Mouse (Mus musculus): ENCODE results near the gene Dennd1a. TPM values are rescaled to one million over a fixed set of nuclear protein-coding genes. Genes with fewer than 3 reads are reported as not detected.

Gene Dennd1a
- polyA plus RNA-seq, 1 experiment from 2014 or later, result 12.3 TPM

DNA sequence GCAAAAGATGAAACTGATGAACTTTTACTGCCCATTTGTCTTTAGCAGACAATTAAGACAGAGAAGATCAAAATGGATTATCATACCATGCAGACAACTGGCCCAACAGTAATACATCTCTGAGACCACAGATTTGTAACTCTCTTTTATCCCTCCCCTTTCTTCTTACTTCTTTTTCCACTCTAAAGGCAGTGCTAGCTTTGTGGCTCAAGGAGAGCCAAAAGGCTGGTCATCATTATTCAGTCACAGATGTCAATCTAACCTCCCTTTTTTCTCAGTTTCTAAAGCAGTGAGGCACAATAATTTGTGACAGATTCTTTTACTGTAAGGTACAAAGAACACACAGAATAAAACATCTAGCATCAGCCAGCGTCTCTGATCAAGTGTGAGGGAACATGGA is 130.2 kb downstream of the Dennd1a start:
- 52% methylated on average over 1 of the region's 1 CpGs for WGBS
- H3K27ac ChIP-seq (replicated peaks; ENCODE audit: low read depth, low read length), result no peak overlapping the region
- ATAC-seq (ENCODE audit: insufficient number of reproducible peaks, low FRiP score, low TSS enrichment, low read depth), result no peak

DNA sequence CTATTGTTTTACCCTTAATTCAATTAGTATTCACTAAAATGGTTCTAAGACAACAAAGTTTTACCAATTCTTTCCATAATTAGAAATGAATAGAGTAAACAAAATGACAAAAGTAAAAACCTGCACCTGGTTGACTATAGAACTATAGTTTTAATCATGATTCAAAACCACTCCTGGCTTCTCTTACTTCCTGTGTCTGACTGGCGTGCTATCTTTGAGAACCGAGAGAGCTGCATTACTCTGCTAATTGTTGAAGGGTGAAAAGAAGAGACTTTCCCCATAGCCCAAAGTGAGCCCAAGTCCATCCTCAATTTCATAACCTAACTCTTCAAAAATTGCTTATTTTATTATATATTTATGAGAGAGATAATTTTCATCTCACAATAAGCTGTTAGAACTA is 131.2 kb downstream of the Dennd1a start:
- H3K4me1 ChIP-seq (ENCODE audit: control insufficient read depth, insufficient read depth, low read length), result no peaks in the 10 kb centered on the region
- H3K4me2 ChIP-seq (ENCODE audit: low read depth, severe bottlenecking), result no peak overlapping the region
- WGBS, result 52% methylated on average over 2 of the region's 2 CpGs
- no peaks in the 10 kb centered on the region for H3K36me3 ChIP-seq (ENCODE audit: control insufficient read depth, insufficient read depth, low read length)
- H3K27ac ChIP-seq (replicated peaks; ENCODE audit: low read depth, low read length), result no peak overlapping the region
- ATAC-seq (ENCODE audit: insufficient number of reproducible peaks, low FRiP score, low TSS enrichment, low read depth), result no peak
- H3K9me3 ChIP-seq (ENCODE audit: control insufficient read depth, low read length), result no peaks in the 10 kb centered on the region
- no peak overlapping the region for H3K9ac ChIP-seq (ENCODE audit: low read length)
- no peak for DNase-seq (ENCODE audit: low spot score)
- no peak overlapping the region for H3K4me3 ChIP-seq (ENCODE audit: low read depth, low read length)
- H3K27me3 ChIP-seq (ENCODE audit: control insufficient read depth, insufficient read depth, low read length), result no peaks in the 10 kb centered on the region

More for the DNA sequence above, 130.2 kb downstream of the Dennd1a start:
- Histone ChIP-seq H3K9ac (ENCODE audit: low read length) (no peak overlapping the region), H3K4me3 (ENCODE audit: low read depth, low read length) (no peak overlapping the region), H3K4me2 (ENCODE audit: low read depth, severe bottlenecking) (no peak overlapping the region), H3K27me3 (ENCODE audit: control insufficient read depth, insufficient read depth, low read length) (no peaks in the 10 kb centered on the region), H3K4me1 (ENCODE audit: control insufficient read depth, insufficient read depth, low read length) (no peaks in the 10 kb centered on the region), H3K9me3 (ENCODE audit: control insufficient read depth, low read length) (no peaks in the 10 kb centered on the region), H3K36me3 (ENCODE audit: control insufficient read depth, insufficient read depth, low read length) (no peaks in the 10 kb centered on the region)
- no peak for DNase-seq (ENCODE audit: low spot score)

DNA sequence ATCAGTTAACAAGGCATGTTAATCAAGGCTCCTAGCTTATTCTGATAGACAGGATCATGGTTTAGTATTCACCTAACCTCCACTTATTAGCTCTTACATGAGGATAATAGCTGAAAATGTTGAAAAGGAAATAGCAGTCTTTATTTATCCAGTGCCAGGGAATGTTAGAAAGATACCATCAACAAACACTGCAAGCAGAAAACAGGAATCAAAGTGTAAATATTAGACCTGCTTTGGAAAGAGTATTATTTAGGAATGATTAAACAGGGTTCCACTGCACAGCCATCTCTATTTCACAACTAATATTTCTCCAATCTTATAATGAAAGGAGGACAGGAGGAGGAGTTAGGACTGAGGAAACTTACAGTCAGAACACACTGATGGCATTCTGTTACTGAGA is 142.4 kb downstream of the Dennd1a start:
- Histone ChIP-seq H3K9ac (ENCODE audit: low read length) (no peak overlapping the region), H3K27me3 (ENCODE audit: control insufficient read depth, insufficient read depth, low read length) (no peaks in the 10 kb centered on the region), H3K27ac (replicated peaks; ENCODE audit: low read depth, low read length) (no peak overlapping the region), H3K4me3 (ENCODE audit: low read depth, low read length) (no peak overlapping the region), H3K4me2 (ENCODE audit: low read depth, severe bottlenecking) (no peak overlapping the region), H3K36me3 (ENCODE audit: control insufficient read depth, insufficient read depth, low read length) (no peaks in the 10 kb centered on the region), H3K4me1 (ENCODE audit: control insufficient read depth, insufficient read depth, low read length) (0 out of 2 replicates have a peak, but pooled peaks cover 3% of the 10 kb centered on the region), H3K9me3 (ENCODE audit: control insufficient read depth, low read length) (no peaks in the 10 kb centered on the region)
- no peak for DNase-seq (ENCODE audit: low spot score)
- ATAC-seq (ENCODE audit: insufficient number of reproducible peaks, low FRiP score, low TSS enrichment, low read depth), result no peak

DNA sequence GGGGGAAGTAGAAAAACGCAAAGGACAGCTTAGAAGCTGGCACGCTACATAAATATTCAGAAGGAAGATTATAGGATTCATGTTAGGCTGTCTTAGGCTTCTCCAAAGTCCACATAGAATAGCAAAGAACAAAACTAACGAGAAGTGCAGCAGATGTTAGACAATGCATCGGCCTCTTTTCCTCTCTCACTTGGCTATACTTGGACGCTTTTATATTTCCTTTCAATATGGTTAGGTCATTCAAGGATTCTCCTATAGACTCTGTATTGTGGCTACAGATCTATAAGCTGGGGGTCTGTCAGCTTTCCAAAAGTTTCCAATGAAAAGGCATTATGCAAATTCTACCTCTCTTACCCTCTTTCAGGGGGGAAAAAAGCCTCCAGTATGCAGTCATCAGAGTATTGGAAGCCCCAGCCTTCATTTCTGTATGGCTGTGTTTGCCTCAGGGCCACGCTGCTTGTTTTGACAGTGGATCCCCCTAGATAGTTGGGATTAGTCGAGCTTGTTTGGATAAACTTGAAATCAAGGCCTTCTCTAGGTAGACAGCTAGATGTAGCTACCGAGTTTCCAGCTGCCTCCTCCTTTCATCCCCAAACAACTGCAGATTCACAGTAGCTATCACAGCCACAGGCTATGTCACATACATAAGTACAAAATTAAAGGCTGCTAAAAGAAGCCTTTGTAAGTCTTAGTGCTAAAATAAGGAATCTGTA is 143.0 kb downstream of the Dennd1a start:
- no peak overlapping the region for H3K4me3 ChIP-seq (ENCODE audit: low read depth, low read length)
- H3K4me1 ChIP-seq (ENCODE audit: control insufficient read depth, insufficient read depth, low read length), result 0 out of 2 replicates have a peak, but pooled peaks cover 3% of the 10 kb centered on the region
- DNase-seq (ENCODE audit: low spot score) (no peak), ATAC-seq (ENCODE audit: insufficient number of reproducible peaks, low FRiP score, low TSS enrichment, low read depth) (no peak)
- no peaks in the 10 kb centered on the region for H3K36me3 ChIP-seq (ENCODE audit: control insufficient read depth, insufficient read depth, low read length)
- H3K4me2 ChIP-seq (ENCODE audit: low read depth, severe bottlenecking), result no peak overlapping the region
- no peaks in the 10 kb centered on the region for H3K27me3 ChIP-seq (ENCODE audit: control insufficient read depth, insufficient read depth, low read length)
- H3K9ac ChIP-seq (ENCODE audit: low read length), result no peak overlapping the region
- 63% methylated on average over 8 of the region's 8 CpGs for WGBS
- no peak overlapping the region for H3K27ac ChIP-seq (replicated peaks; ENCODE audit: low read depth, low read length)
- no peaks in the 10 kb centered on the region for H3K9me3 ChIP-seq (ENCODE audit: control insufficient read depth, low read length)

DNA sequence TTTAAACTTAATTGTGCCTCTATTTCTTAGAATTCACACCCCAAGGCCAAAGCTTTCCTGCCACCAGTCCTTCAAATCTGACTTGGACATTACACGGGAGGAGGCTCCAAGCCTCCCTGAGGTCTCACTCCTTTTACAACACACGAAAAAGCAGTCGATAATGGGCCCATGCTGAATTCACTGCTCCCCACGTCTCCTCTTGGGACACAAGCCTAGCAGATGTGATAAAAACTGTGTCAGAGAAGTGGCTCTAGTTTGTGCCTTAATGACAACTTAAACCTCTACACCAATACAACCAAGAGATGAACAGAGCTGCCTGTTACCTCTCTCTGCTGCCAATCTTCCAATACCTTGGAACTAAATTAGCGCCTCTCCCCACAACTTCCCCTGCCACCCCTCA is 144.3 kb downstream of the Dennd1a start:
- no peak overlapping the region for H3K4me2 ChIP-seq (ENCODE audit: low read depth, severe bottlenecking)
- H3K4me1 ChIP-seq (ENCODE audit: control insufficient read depth, insufficient read depth, low read length), result 0 out of 2 replicates have a peak, but pooled peaks cover 3% of the 10 kb centered on the region
- no peak overlapping the region for H3K9ac ChIP-seq (ENCODE audit: low read length)
- H3K4me3 ChIP-seq (ENCODE audit: low read depth, low read length), result no peak overlapping the region
- DNase-seq (ENCODE audit: low spot score) (peak; percentile 30), ATAC-seq (ENCODE audit: insufficient number of reproducible peaks, low FRiP score, low TSS enrichment, low read depth) (no peak)
- no peak overlapping the region for H3K27ac ChIP-seq (replicated peaks; ENCODE audit: low read depth, low read length)
- no peaks in the 10 kb centered on the region for H3K36me3 ChIP-seq (ENCODE audit: control insufficient read depth, insufficient read depth, low read length)
- no peaks in the 10 kb centered on the region for H3K9me3 ChIP-seq (ENCODE audit: control insufficient read depth, low read length)
- WGBS, result 36% methylated on average over 5 of the region's 5 CpGs
- no peaks in the 10 kb centered on the region for H3K27me3 ChIP-seq (ENCODE audit: control insufficient read depth, insufficient read depth, low read length)

DNA sequence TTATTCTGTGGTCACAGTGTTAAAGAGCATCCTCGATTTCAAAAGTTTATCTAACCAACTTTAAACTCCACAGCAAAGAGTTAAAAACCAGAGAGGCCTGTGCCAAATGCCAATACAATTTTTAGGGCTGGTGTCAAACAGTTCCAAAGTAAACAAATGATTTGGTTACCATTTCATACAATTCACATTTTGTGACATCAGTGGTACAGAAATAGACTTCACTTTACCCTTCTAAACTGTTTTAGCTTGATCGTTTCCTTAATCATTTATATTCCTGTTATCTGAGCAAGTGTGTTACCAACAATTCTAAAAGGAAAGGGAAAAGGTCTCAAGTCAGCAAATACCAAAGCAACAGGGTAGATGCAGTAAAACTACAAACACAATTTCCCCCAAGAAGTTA is 145.0 kb downstream of the Dennd1a start:
- 0 out of 2 replicates have a peak, but pooled peaks cover 3% of the 10 kb centered on the region for H3K4me1 ChIP-seq (ENCODE audit: control insufficient read depth, insufficient read depth, low read length)
- no peak overlapping the region for H3K9ac ChIP-seq (ENCODE audit: low read length)
- no peaks in the 10 kb centered on the region for H3K36me3 ChIP-seq (ENCODE audit: control insufficient read depth, insufficient read depth, low read length)
- WGBS, result 67% methylated on average over 2 of the region's 2 CpGs
- H3K27ac ChIP-seq (replicated peaks; ENCODE audit: low read depth, low read length), result no peak overlapping the region
- H3K4me3 ChIP-seq (ENCODE audit: low read depth, low read length), result no peak overlapping the region
- no peak for ATAC-seq (ENCODE audit: insufficient number of reproducible peaks, low FRiP score, low TSS enrichment, low read depth)
- no peak for DNase-seq (ENCODE audit: low spot score)
- no peak overlapping the region for H3K4me2 ChIP-seq (ENCODE audit: low read depth, severe bottlenecking)
- H3K27me3 ChIP-seq (ENCODE audit: control insufficient read depth, insufficient read depth, low read length), result no peaks in the 10 kb centered on the region
- H3K9me3 ChIP-seq (ENCODE audit: control insufficient read depth, low read length), result no peaks in the 10 kb centered on the region

DNA sequence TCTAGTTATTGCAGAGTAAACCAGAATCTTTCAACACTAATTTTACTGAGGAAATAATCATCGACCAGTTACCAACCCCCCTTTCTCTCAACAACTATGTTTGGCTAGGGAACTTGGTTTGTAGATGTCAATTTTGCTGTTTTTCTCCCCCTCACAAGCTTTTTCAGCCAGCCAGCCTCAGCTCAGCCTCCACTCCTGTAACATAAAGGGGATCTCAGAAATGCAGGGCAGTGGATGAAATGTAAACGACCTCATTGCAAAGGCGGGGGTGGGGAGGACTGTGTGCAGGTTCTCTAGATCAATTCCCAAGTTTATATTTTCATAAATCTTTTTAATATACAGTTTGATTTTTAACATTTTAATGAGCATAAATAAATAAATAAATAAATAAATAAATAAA is 147.7 kb downstream of the Dennd1a start:
- H3K4me2 ChIP-seq (ENCODE audit: low read depth, severe bottlenecking), result no peak overlapping the region
- peaks cover 6% of the 10 kb centered on the region; the same call in 1 of the 2 replicates for H3K4me1 ChIP-seq (ENCODE audit: control insufficient read depth, insufficient read depth, low read length)
- no peak overlapping the region for H3K9ac ChIP-seq (ENCODE audit: low read length)
- no peak for ATAC-seq (ENCODE audit: insufficient number of reproducible peaks, low FRiP score, low TSS enrichment, low read depth)
- H3K36me3 ChIP-seq (ENCODE audit: control insufficient read depth, insufficient read depth, low read length), result no peaks in the 10 kb centered on the region
- no peak for DNase-seq (ENCODE audit: low spot score)
- no peak overlapping the region for H3K4me3 ChIP-seq (ENCODE audit: low read depth, low read length)
- H3K9me3 ChIP-seq (ENCODE audit: control insufficient read depth, low read length), result no peaks in the 10 kb centered on the region
- H3K27ac ChIP-seq (replicated peaks; ENCODE audit: low read depth, low read length), result no peak overlapping the region
- no peaks in the 10 kb centered on the region for H3K27me3 ChIP-seq (ENCODE audit: control insufficient read depth, insufficient read depth, low read length)
- 67% methylated on average over 3 of the region's 3 CpGs for WGBS

DNA sequence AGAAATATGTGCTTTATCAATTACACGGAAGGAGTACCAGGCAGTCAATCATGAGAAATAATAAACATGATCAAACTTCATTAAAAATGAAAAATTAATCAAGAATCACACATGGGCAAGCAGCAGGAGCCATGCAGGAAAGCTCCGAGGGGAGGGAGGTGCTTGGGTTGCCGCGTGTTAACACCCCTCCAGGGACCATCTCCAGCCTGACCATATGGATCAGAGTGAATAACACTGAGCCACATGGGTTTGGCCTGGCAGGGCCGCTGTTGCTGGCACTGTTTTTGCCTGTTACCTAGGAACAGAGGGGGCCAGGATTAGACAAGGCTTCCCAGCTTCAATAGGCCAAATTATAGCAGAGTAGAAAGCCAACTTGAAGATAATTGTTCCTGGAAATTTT is 150.1 kb downstream of the Dennd1a start:
- no peak overlapping the region for H3K4me3 ChIP-seq (ENCODE audit: low read depth, low read length)
- peaks cover 6% of the 10 kb centered on the region; the same call in 1 of the 2 replicates for H3K4me1 ChIP-seq (ENCODE audit: control insufficient read depth, insufficient read depth, low read length)
- H3K4me2 ChIP-seq (ENCODE audit: low read depth, severe bottlenecking), result no peak overlapping the region
- no peak for ATAC-seq (ENCODE audit: insufficient number of reproducible peaks, low FRiP score, low TSS enrichment, low read depth)
- 17% methylated on average over 5 of the region's 5 CpGs for WGBS
- no peaks in the 10 kb centered on the region for H3K36me3 ChIP-seq (ENCODE audit: control insufficient read depth, insufficient read depth, low read length)
- H3K9ac ChIP-seq (ENCODE audit: low read length), result no peak overlapping the region
- no peaks in the 10 kb centered on the region for H3K27me3 ChIP-seq (ENCODE audit: control insufficient read depth, insufficient read depth, low read length)
- DNase-seq (ENCODE audit: low spot score), result peak; percentile 67
- no peak overlapping the region for H3K27ac ChIP-seq (replicated peaks; ENCODE audit: low read depth, low read length)
- no peaks in the 10 kb centered on the region for H3K9me3 ChIP-seq (ENCODE audit: control insufficient read depth, low read length)

DNA sequence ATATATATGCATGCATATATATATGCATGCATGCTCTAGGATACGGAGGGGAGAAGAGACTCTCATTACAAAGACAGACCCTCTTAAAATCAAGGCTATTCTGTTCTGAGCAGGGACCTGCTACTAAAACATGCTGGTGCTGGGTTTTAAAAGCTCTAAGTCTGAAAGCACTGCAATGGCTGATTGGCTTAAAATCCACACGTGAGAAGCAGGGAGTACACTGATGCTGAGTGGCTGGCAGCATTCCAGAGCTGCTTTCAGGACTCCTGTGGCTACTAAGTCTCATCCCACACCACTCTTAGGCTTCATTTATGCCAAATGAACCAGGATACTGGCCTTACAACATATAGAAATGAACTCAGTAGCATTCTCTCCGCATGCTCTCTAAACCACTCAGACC is 151.8 kb downstream of the Dennd1a start:
- Histone ChIP-seq H3K36me3 (ENCODE audit: control insufficient read depth, insufficient read depth, low read length) (no peaks in the 10 kb centered on the region), H3K27me3 (ENCODE audit: control insufficient read depth, insufficient read depth, low read length) (no peaks in the 10 kb centered on the region), H3K4me2 (ENCODE audit: low read depth, severe bottlenecking) (no peak overlapping the region), H3K9me3 (ENCODE audit: control insufficient read depth, low read length) (no peaks in the 10 kb centered on the region), H3K9ac (ENCODE audit: low read length) (no peak overlapping the region), H3K4me3 (ENCODE audit: low read depth, low read length) (no peak overlapping the region), H3K4me1 (ENCODE audit: control insufficient read depth, insufficient read depth, low read length) (peaks cover 2% of the 10 kb centered on the region; the same call in 1 of the 2 replicates), H3K27ac (replicated peaks; ENCODE audit: low read depth, low read length) (no peak overlapping the region)
- DNase-seq (ENCODE audit: low spot score) (no peak), ATAC-seq (ENCODE audit: insufficient number of reproducible peaks, low FRiP score, low TSS enrichment, low read depth) (no peak)
- 65% methylated on average over 3 of the region's 3 CpGs for WGBS

Measured in limb, embryonic 11.5 days (tissue).